Mouse (Mus musculus) liver, adult 2 months (tissue): ENCODE results near the gene Dennd2a.

ENCODE experiments used
- CTCF ChIP-seq: fragments of 200-500 bp; IDR thresholded peaks from 2 replicates; pipeline ENCODE4 v1.5.1; 2011; ENCODE audit warnings: low read depth, low read length, control low read depth
- POLR2A ChIP-seq: fragments of 200-500 bp; IDR thresholded peaks from 2 replicates; pipeline ENCODE4 v1.6.1; 2011; ENCODE audit warnings: low read length, control low read depth; ENCODE audit not compliant: insufficient read depth; ENCODE audit errors: extremely low read depth

- TF ChIP-seq CTCF (no peak), POLR2A (no peak)
These were observed 123.4 kb downstream of the Dennd2a start for GRCm38 (mm10) chr6:39434111-39434885.
